Mouse (Mus musculus) heart, adult 2 months (tissue): ENCODE results near the gene Clic6. TPM values are rescaled to one million over a fixed set of nuclear protein-coding genes. Genes with fewer than 3 reads are reported as not detected.

Source experiments
- DNase-seq, 2 experiments: peaks; one replicate each; pipeline ENCODE4 v3.0.0; 2021
- H3K27ac ChIP-seq: fragments of 200-600 bp; 2 replicates; pipeline ENCODE4 v1.8.1; 2022
- H3K27me3 ChIP-seq: fragments of 200-500 bp; 2 replicates; pipeline ENCODE4 v1.6.1; 2012; ENCODE audit warnings: mild to moderate bottlenecking, low read length, inconsistent platforms, mixed read lengths; ENCODE audit not compliant: control insufficient read depth, insufficient read depth
- H3K36me3 ChIP-seq: fragments of 200-500 bp; 2 replicates; pipeline ENCODE4 v1.6.1; 2012; ENCODE audit warnings: low read length, inconsistent platforms; ENCODE audit not compliant: control insufficient read depth, insufficient read depth
- H3K4me1 ChIP-seq: fragments of 200-500 bp; 2 replicates; pipeline ENCODE4 v1.6.1; 2011; ENCODE audit warnings: low read length; ENCODE audit not compliant: control insufficient read depth, insufficient read depth
- H3K4me3 ChIP-seq: fragments of 200-600 bp; 2 replicates; pipeline ENCODE4 v1.8.1; 2022
- H3K79me2 ChIP-seq: fragments of 200-500 bp; replicated peaks from 2 replicates; pipeline ENCODE4 v1.6.1; 2012; ENCODE audit warnings: mild to moderate bottlenecking, inconsistent platforms, low read length, moderate library complexity, mixed read lengths; ENCODE audit not compliant: control insufficient read depth, insufficient read depth
- H3K9ac ChIP-seq: fragments of 200-500 bp; 2 replicates; pipeline ENCODE4 v1.6.1; 2012; ENCODE audit warnings: low read depth, mild to moderate bottlenecking, control low read depth, inconsistent platforms, low read length, mixed read lengths
- CTCF ChIP-seq: fragments of 200-600 bp; IDR thresholded peaks from 2 replicates; pipeline ENCODE4 v1.8.1; 2022; ENCODE audit warnings: antibody characterized with exemption, mild to moderate bottlenecking, moderate library complexity
- EP300 ChIP-seq: fragments of 200-500 bp; IDR thresholded peaks from 2 replicates; pipeline ENCODE4 v1.6.1; 2011; ENCODE audit warnings: low read depth, low read length, control low read depth; ENCODE audit not compliant: insufficient read depth
- POLR2A ChIP-seq: fragments of 200-500 bp; IDR thresholded peaks from 2 replicates; pipeline ENCODE4 v1.6.1; 2011; ENCODE audit warnings: mild to moderate bottlenecking, low read depth, low read length, control low read depth; ENCODE audit not compliant: insufficient read depth
- WGBS: fragments of 180-500 bp; shearing (Covaris S2); methylation state at CpG from one replicate; pipeline ENCODE4 v1.1.7; 2018; 5-methylcytosine and 5-hydroxymethylcytosine counted together
- intact Hi-C: fragments of 180-260 bp; cut with DNase I; formaldehyde crosslinking; loops from one replicate; pipeline ENCODE4 v1.15.1; 2025
- polyA plus RNA-seq: library from polyadenylated mRNA; depleted of rRNA; stranded (reverse); fragments of >200 nt; gene quantifications from 2 replicates; pipeline ENCODE4 v1.2.3, GENCODE M21; 2012
- total RNA-seq, 2 experiments: library from RNA; stranded (reverse); gene quantifications; 2 replicates each; pipeline ENCODE4 v1.2.3; 2021

Clic6 gene
- total and polyA plus RNA-seq, 3 experiments, result 0.07 to 0.92 (median 0.18) TPM

- WGBS, result 48% methylated on average over 4 of the region's 4 CpGs
- DNase-seq, result no peak
- TF ChIP-seq EP300, result no peak
- peak; percentile 66 for TF ChIP-seq CTCF
- H3K4me3 ChIP-seq, result no peak overlapping the region
- H3K36me3 ChIP-seq, result no peaks in the 10 kb centered on the region
- H3K27me3 ChIP-seq, result no peaks in the 10 kb centered on the region
- no peak overlapping the region for H3K9ac ChIP-seq
- H3K4me1 ChIP-seq, result no peaks in the 10 kb centered on the region
- H3K27ac ChIP-seq, result no peak overlapping the region
- H3K79me2 ChIP-seq, result no peaks in the 10 kb centered on the region
- intact Hi-C loops, result loop anchor here (1.0 kb wide), 1 partner anchor 146 kb away; no protein-coding TSS in a partner anchor
Observed at GRCm38 (mm10) chr16:92487489-92487888, 2.0 kb downstream of the Clic6 start.

GRCm38 (mm10) chr16:92488456-92488855 lies 2.9 kb downstream of the Clic6 start:
- intact Hi-C loops, result no loop called here
- 83% methylated on average over 5 of the region's 5 CpGs for WGBS
- H3K4me1 ChIP-seq, result no peaks in the 10 kb centered on the region

GRCm38 (mm10) chr16:92489356-92489755 lies 3.8 kb downstream of the Clic6 start:
- H3K27me3 ChIP-seq, result peaks cover 2% of the 10 kb centered on the region
- DNase-seq, result no peak
- no peaks in the 10 kb centered on the region for H3K79me2 ChIP-seq
- H3K4me1 ChIP-seq, result no peaks in the 10 kb centered on the region
- H3K36me3 ChIP-seq, result no peaks in the 10 kb centered on the region
- intact Hi-C loops, result no loop called here
- no peak overlapping the region for H3K27ac ChIP-seq
- 51% methylated on average over 9 of the region's 9 CpGs for WGBS
- H3K9ac ChIP-seq, result no peak overlapping the region
- no peak overlapping the region for H3K4me3 ChIP-seq
- TF ChIP-seq EP300 (no peak), CTCF (no peak), POLR2A (no peak)

More at GRCm38 (mm10) chr16:92488456-92488855, 2.9 kb downstream of the Clic6 start:
- Histone ChIP-seq H3K9ac (no peak overlapping the region), H3K36me3 (no peaks in the 10 kb centered on the region), H3K27me3 (peaks cover 2% of the 10 kb centered on the region), H3K79me2 (no peaks in the 10 kb centered on the region), H3K27ac (no peak overlapping the region), H3K4me3 (no peak overlapping the region)
- no peak for DNase-seq
- TF ChIP-seq EP300, result no peak
- TF ChIP-seq POLR2A, result no peak
- TF ChIP-seq CTCF, result no peak

GRCm38 (mm10) chr16:92497851-92498588 lies 12.5 kb downstream of the Clic6 start:
- Histone ChIP-seq H3K9ac (no peak overlapping the region), H3K4me3 (peak overlapping the region; percentile 37; the same call in 1 of the 2 replicates), H3K79me2 (no peaks in the 10 kb centered on the region), H3K27me3 (peaks cover 11% of the 10 kb centered on the region), H3K27ac (no peak overlapping the region), H3K36me3 (no peaks in the 10 kb centered on the region), H3K4me1 (no peaks in the 10 kb centered on the region)
- TF ChIP-seq CTCF, result no peak
- TF ChIP-seq POLR2A, result no peak
- no peak for TF ChIP-seq EP300
- no peak for DNase-seq
- intact Hi-C loops, result no loop called here
- WGBS, result 21% methylated on average over 26 of the region's 26 CpGs

GRCm38 (mm10) chr16:92498589-92498981 lies 13.0 kb downstream of the Clic6 start:
- Histone ChIP-seq H3K4me1 (no peaks in the 10 kb centered on the region), H3K79me2 (no peaks in the 10 kb centered on the region), H3K27me3 (peaks cover 9% of the 10 kb centered on the region; the same call in 1 of the 2 replicates), H3K36me3 (no peaks in the 10 kb centered on the region), H3K4me3 (peak overlapping the region; percentile 37), H3K27ac (no peak overlapping the region), H3K9ac (peak overlapping the region; percentile 20)
- under 1% methylated on average over 33 of the region's 34 CpGs for WGBS
- no peak for DNase-seq
- no peak for TF ChIP-seq EP300
- TF ChIP-seq POLR2A, result no peak
- TF ChIP-seq CTCF, result no peak
- intact Hi-C loops, result no loop called here

- H3K9ac ChIP-seq, result no peak overlapping the region
- DNase-seq, result no peak
- H3K27me3 ChIP-seq, result peaks cover 9% of the 10 kb centered on the region; the same call in 1 of the 2 replicates
- no peak overlapping the region for H3K27ac ChIP-seq
- 31% methylated on average over 15 of the region's 15 CpGs for WGBS
- intact Hi-C loops, result no loop called here
- no peaks in the 10 kb centered on the region for H3K36me3 ChIP-seq
- H3K4me3 ChIP-seq, result no peak overlapping the region
- no peaks in the 10 kb centered on the region for H3K79me2 ChIP-seq
- no peak for TF ChIP-seq CTCF
- TF ChIP-seq EP300, result no peak
- TF ChIP-seq POLR2A, result no peak
- H3K4me1 ChIP-seq, result no peaks in the 10 kb centered on the region
Observed at GRCm38 (mm10) chr16:92499324-92499723, 13.8 kb downstream of the Clic6 start.
